Mouse (Mus musculus) thymus, adult 2 months (tissue): ENCODE data around the gene Arntl. TPM values are rescaled to one million over a fixed set of nuclear protein-coding genes. Genes with fewer than 3 reads are reported as not detected.
"Not testable (repeated sequence)": the region's sequence is repeated elsewhere in the genome, so short reads cannot be mapped to it uniquely, and the experiment has no call there.

Source experiments
- DNase-seq: peaks from one replicate; pipeline ENCODE4 v3.0.0; 2021
- H3K27ac ChIP-seq: fragments of 200-500 bp; 2 replicates; pipeline ENCODE4 v1.5.1; 2012; ENCODE audit warnings: low read length, control low read depth; ENCODE audit not compliant: control insufficient read depth, insufficient read depth
- H3K27me3 ChIP-seq: fragments of 200-500 bp; 2 replicates; pipeline ENCODE4 v1.6.1; 2012; ENCODE audit warnings: mild to moderate bottlenecking, low read length, moderate library complexity, mixed read lengths; ENCODE audit not compliant: control insufficient read depth, insufficient read depth
- H3K36me3 ChIP-seq: fragments of 200-500 bp; 2 replicates; pipeline ENCODE4 v1.6.1; 2012; ENCODE audit warnings: mild to moderate bottlenecking, low read length, moderate library complexity; ENCODE audit not compliant: control insufficient read depth, insufficient read depth
- H3K4me1 ChIP-seq: fragments of 200-500 bp; replicated peaks from 2 replicates; pipeline ENCODE4 v1.6.1; 2012; ENCODE audit warnings: low read length; ENCODE audit not compliant: control insufficient read depth, insufficient read depth
- H3K4me3 ChIP-seq: fragments of 200-500 bp; 2 replicates; pipeline ENCODE4 v1.5.1; 2012; ENCODE audit warnings: mild to moderate bottlenecking, low read length, control low read depth, moderate library complexity; ENCODE audit not compliant: control insufficient read depth, insufficient read depth
- CTCF ChIP-seq: fragments of 200-500 bp; IDR thresholded peaks from 2 replicates; pipeline ENCODE4 v1.5.1; 2012; ENCODE audit warnings: mild to moderate bottlenecking, control low read depth, low read length, moderate library complexity, borderline replicate concordance; ENCODE audit not compliant: control insufficient read depth, poor library complexity, insufficient read depth; ENCODE audit errors: extremely low read depth
- POLR2A ChIP-seq: fragments of 200-500 bp; IDR thresholded peaks from 2 replicates; pipeline ENCODE4 v1.6.1; 2012; ENCODE audit warnings: mild to moderate bottlenecking, low read length, control low read depth, moderate library complexity; ENCODE audit not compliant: control insufficient read depth, poor library complexity, insufficient read depth; ENCODE audit errors: extremely low read depth
- WGBS: fragments of 180-500 bp; shearing (Covaris S2); methylation state at CpG from one replicate; pipeline ENCODE4 v1.1.7; 2018; 5-methylcytosine and 5-hydroxymethylcytosine counted together
- polyA plus RNA-seq: library from polyadenylated mRNA; depleted of rRNA; stranded (reverse); fragments of >200 nt; gene quantifications from 2 replicates; pipeline ENCODE4 v1.2.3, GENCODE M21; 2012

The Arntl gene
- polyA plus RNA-seq, 1 experiment, result 43.9 TPM

- no peak for TF ChIP-seq CTCF
- no peak for TF ChIP-seq POLR2A
- DNase-seq, result no peak
- Histone ChIP-seq H3K4me1 (peaks cover 3% of the 10 kb centered on the region), H3K27ac (no peak overlapping the region), H3K27me3 (no peaks in the 10 kb centered on the region), H3K36me3 (no peaks in the 10 kb centered on the region), H3K4me3 (no peak overlapping the region)
- 93% methylated on average over 7 of the region's 7 CpGs for WGBS
Observed at GRCm38 (mm10) chr7:113253777-113254405, 46.6 kb downstream of the Arntl start.

- no peak overlapping the region for H3K27ac ChIP-seq
- H3K36me3 ChIP-seq, result no peaks in the 10 kb centered on the region
- no peaks in the 10 kb centered on the region for H3K27me3 ChIP-seq
- no peak overlapping the region for H3K4me3 ChIP-seq
- H3K4me1 ChIP-seq, result peaks cover 12% of the 10 kb centered on the region
- 48% methylated on average over 4 of the region's 4 CpGs for WGBS
- peak; percentile 52 for DNase-seq
- no peak for TF ChIP-seq POLR2A
- TF ChIP-seq CTCF, result peak; percentile 56; the same call in 1 of the 2 replicates
Observed at GRCm38 (mm10) chr7:113256046-113256445, 48.8 kb downstream of the Arntl start.

GRCm38 (mm10) chr7:113258430-113258829 is 51.2 kb downstream of the Arntl start:
- Histone ChIP-seq H3K27ac (no peak overlapping the region), H3K27me3 (no peaks in the 10 kb centered on the region), H3K4me1 (peaks cover 31% of the 10 kb centered on the region), H3K4me3 (no peak overlapping the region), H3K36me3 (no peaks in the 10 kb centered on the region)
- DNase-seq, result peak; percentile 48
- TF ChIP-seq CTCF, result no peak
- 53% methylated on average over 4 of the region's 4 CpGs for WGBS

GRCm38 (mm10) chr7:113260321-113261167 is 53.3 kb downstream of the Arntl start:
- Histone ChIP-seq H3K4me3 (no peak overlapping the region), H3K4me1 (peaks cover 48% of the 10 kb centered on the region), H3K27me3 (no peaks in the 10 kb centered on the region), H3K27ac (no peak overlapping the region), H3K36me3 (no peaks in the 10 kb centered on the region)
- DNase-seq, result no peak
- WGBS, result 85% methylated on average over 21 of the region's 21 CpGs
- TF ChIP-seq POLR2A (no peak), CTCF (no peak)

- H3K27ac ChIP-seq, result no peak overlapping the region; the same call in 1 of the 2 replicates
- no peak for DNase-seq
- no peaks in the 10 kb centered on the region for H3K27me3 ChIP-seq
- no peak overlapping the region for H3K4me3 ChIP-seq
- no peaks in the 10 kb centered on the region for H3K36me3 ChIP-seq
- TF ChIP-seq CTCF, result no peak
- H3K4me1 ChIP-seq, result peaks cover 48% of the 10 kb centered on the region
- WGBS, result 91% methylated on average over 3 of the region's 3 CpGs
Observed at GRCm38 (mm10) chr7:113261690-113262089, 54.4 kb downstream of the Arntl start.

GRCm38 (mm10) chr7:113262510-113263467 is 55.5 kb downstream of the Arntl start:
- DNase-seq, H3K27me3 ChIP-seq, H3K27ac ChIP-seq, H3K4me3 ChIP-seq, H3K36me3 ChIP-seq: not testable (repeated sequence)
- 73% methylated on average over 14 of the region's 14 CpGs for WGBS
- H3K4me1 ChIP-seq, result peaks cover 48% of the 10 kb centered on the region
